Mouse (Mus musculus): ENCODE data around the gene Nat14.

DNA sequence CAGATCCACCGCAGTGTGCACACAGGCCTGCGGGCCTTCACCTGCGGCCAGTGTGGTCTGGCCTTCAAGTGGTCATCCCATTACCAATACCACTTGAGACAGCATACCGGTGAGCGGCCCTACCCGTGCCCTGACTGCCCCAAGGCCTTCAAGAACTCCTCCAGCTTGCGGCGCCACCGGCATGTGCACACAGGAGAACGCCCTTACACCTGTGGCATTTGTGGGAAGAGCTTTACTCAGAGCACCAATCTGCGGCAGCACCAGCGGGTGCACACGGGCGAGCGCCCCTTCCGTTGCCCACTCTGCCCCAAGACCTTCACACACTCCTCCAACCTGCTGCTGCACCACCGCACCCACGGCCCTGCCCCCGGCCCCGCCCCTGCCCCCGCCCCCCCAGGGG lies 2.7 kb upstream of the Nat14 start:
- TF ChIP-seq CTCF (IDR thresholded peaks at IDR 0.05; ENCODE audit: low read depth, low read length) (no peak), POLR2A (IDR thresholded peaks at IDR 0.05; ENCODE audit: borderline replicate concordance, low read depth, low read length) (no peak)
